Mouse (Mus musculus) pancreas, adult 10 weeks (tissue): ENCODE data around the gene Nlrp9c. TPM values are rescaled to one million over a fixed set of nuclear protein-coding genes. Genes with fewer than 3 reads are reported as not detected.

Experiments
- polyA plus RNA-seq: library from polyadenylated mRNA; stranded (reverse); fragments of 350-450 nt; fragmentation: Illumina TruSeq; extraction: RNeasy Lipid Tissue Mini Kit (QIAGEN cat#74804); gene quantifications from one replicate; pipeline ENCODE4 v1.2.3, GENCODE M21; 2015; ENCODE audit warnings: low read depth, low replicate concordance; ENCODE audit not compliant: insufficient read depth

Gene Nlrp9c
- not detected for polyA plus RNA-seq

DNA sequence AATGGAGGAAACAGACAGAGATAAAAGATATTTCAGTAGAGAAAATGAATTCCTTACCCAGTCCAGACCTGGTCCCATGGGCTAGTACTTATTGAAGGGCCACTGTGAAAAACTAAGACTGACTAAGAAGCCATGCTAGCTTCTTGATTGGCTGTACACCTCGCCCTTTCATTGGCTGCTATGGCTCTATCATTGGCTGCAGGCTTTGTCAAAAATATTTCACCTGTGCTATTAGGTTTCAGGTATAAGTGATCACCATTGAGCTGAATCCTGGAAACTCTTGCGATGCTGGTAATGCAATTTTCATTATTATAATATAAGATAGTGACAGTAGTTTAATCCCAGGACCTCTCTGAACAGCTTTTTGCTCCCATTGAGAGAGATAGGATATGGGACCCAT is at the start of gene Nlrp9c:
Gene Nlrp9c (minus strand): TSS at position 101 of the 400 bp plus-strand sequence.

GRCm38 (mm10) chr7:26434813-26435212 is 31.3 kb upstream of the Nlrp9c start, which contains the start of gene Nlrp4a:
Nlrp4a (plus strand) TSS chr7:26435113.

DNA sequence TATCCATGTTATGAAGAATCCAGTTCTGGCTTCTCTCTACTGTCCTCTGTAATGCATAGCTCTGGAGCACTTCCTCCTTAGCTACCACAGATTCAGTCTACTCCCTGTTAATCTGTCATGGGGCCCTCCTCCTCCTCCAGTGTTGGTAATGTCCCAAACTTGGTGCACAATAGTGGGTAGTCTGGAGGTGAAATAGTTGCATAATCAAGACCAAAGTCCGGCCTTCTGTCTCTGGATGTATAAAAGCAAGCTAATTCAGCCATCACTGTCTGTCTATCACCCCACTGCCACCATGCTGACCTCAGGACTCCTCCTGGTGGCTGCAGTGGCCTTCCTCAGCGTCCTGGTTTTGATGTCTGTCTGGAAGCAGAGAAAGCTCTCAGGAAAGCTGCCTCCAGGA is 96.6 kb downstream of the Nlrp9c start, which contains the start of gene Cyp2a4:
Gene Cyp2a4 (plus strand): TSS at position 244 of the 400 bp plus-strand sequence.

Other genes with a start within 250 kb of the Nlrp9c start
- gene Cyp2b9, start 230.3 kb downstream of the Nlrp9c start, polyA plus RNA-seq = not detected
- not detected for gene Vmn1r184, start 143.4 kb downstream of the Nlrp9c start, polyA plus RNA-seq
- gene Cyp2a4, start 96.5 kb downstream of the Nlrp9c start, polyA plus RNA-seq = not detected
- not detected for gene Nlrp4a, start 31.4 kb upstream of the Nlrp9c start, polyA plus RNA-seq
- not detected for gene Nlrp9a, start 131.3 kb upstream of the Nlrp9c start, polyA plus RNA-seq
- not detected for gene Vmn1r185, start 214.8 kb upstream of the Nlrp9c start, polyA plus RNA-seq